Mouse (Mus musculus) lung, postnatal 0 days (tissue): ENCODE results near the gene Adk. TPM values are rescaled to one million over a fixed set of nuclear protein-coding genes. Genes with fewer than 3 reads are reported as not detected.

Experiments
- ATAC-seq: fragments of 200-750 bp; cut with Nextera tagmentation; 2 replicates; pipeline ENCODE4 v1.8.0; 2017; ENCODE audit warnings: moderate library complexity
- DNase-seq: peaks from one replicate; pipeline ENCODE4 v3.0.0-alpha.2; 2016; ENCODE audit warnings: low spot score
- H3K27ac ChIP-seq: fragments of 300-500 bp; sonication (generic); 2 replicates; pipeline ENCODE4 v1.5.1; 2014; ENCODE audit warnings: antibody characterized with exemption, mild to moderate bottlenecking, low read length, mixed read lengths
- H3K27me3 ChIP-seq: fragments of 300-500 bp; sonication (generic); replicated peaks from 2 replicates; pipeline ENCODE4 v1.6.1; 2014; ENCODE audit warnings: low read length, mixed read lengths; ENCODE audit not compliant: insufficient read depth
- H3K36me3 ChIP-seq: fragments of 300-500 bp; sonication (generic); 2 replicates; pipeline ENCODE4 v1.6.1; 2014; ENCODE audit warnings: low read length, mixed read lengths; ENCODE audit not compliant: insufficient read depth
- H3K4me1 ChIP-seq: fragments of 300-500 bp; sonication (generic); 2 replicates; pipeline ENCODE4 v1.6.1; 2014; ENCODE audit warnings: antibody characterized with exemption, low read depth, low read length, mixed read lengths; ENCODE audit not compliant: insufficient read depth
- H3K4me2 ChIP-seq: fragments of 300-500 bp; sonication (generic); replicated peaks from 2 replicates; pipeline ENCODE4 v1.6.1; 2014; ENCODE audit warnings: low read depth, mild to moderate bottlenecking, low read length, moderate library complexity, mixed read lengths
- H3K4me3 ChIP-seq: fragments of 300-500 bp; sonication (generic); 2 replicates; pipeline ENCODE4 v1.5.1; 2014; ENCODE audit warnings: low read depth, low read length
- H3K9ac ChIP-seq: fragments of 300-500 bp; sonication (generic); replicated peaks from 2 replicates; pipeline ENCODE4 v1.6.1; 2014; ENCODE audit warnings: low read depth, mild to moderate bottlenecking
- H3K9me3 ChIP-seq: fragments of 300-500 bp; sonication (generic); 2 replicates; pipeline ENCODE4 v1.6.1; 2016; ENCODE audit warnings: low read length, mixed read lengths
- CTCF ChIP-seq: IDR thresholded peaks from 2 replicates; pipeline ENCODE4 v1.5.1; 2016; ENCODE audit warnings: antibody characterized with exemption, mild to moderate bottlenecking
- EP300 ChIP-seq: IDR thresholded peaks from 2 replicates; pipeline ENCODE4 v1.6.1; 2016; ENCODE audit warnings: antibody characterized with exemption, mild to moderate bottlenecking, control low read depth
- WGBS: fragments of 180-500 bp; shearing (Covaris S2); extraction: QIAGEN DNeasy Blood & Tissue Kit; methylation state at CpG from one replicate; pipeline ENCODE4 v1.1.7; 2014; 5-methylcytosine and 5-hydroxymethylcytosine counted together
- polyA plus RNA-seq: library from polyadenylated mRNA; unstranded; fragments of >200 nt; fragmentation: Nextera tagmentation; extraction: Ambion mirVana; gene quantifications from 2 replicates; pipeline ENCODE4 v1.2.1, GENCODE M21; 2015

Gene Adk
- polyA plus RNA-seq, 1 experiment from 2014 or later = 238 TPM

GRCm38 (mm10) chr14:21433995-21434394, 381.6 kb downstream of the Adk start:
- Histone ChIP-seq H3K4me1 (no peaks in the 10 kb centered on the region), H3K9me3 (no peaks in the 10 kb centered on the region), H3K9ac (no peak overlapping the region), H3K27me3 (no peaks in the 10 kb centered on the region), H3K36me3 (no peaks in the 10 kb centered on the region), H3K4me2 (no peak overlapping the region), H3K27ac (no peak overlapping the region), H3K4me3 (no peak overlapping the region)
- 70% methylated on average over 5 of the region's 5 CpGs for WGBS
- ATAC-seq = no peak
- TF ChIP-seq CTCF = no peak
- no peak for TF ChIP-seq EP300
- no peak for DNase-seq

- DNase-seq (no peak), ATAC-seq (no peak)
- Histone ChIP-seq H3K9ac (no peak overlapping the region), H3K27me3 (no peaks in the 10 kb centered on the region), H3K4me1 (no peaks in the 10 kb centered on the region), H3K36me3 (no peaks in the 10 kb centered on the region), H3K4me3 (no peak overlapping the region), H3K27ac (no peak overlapping the region), H3K9me3 (no peaks in the 10 kb centered on the region), H3K4me2 (no peak overlapping the region)
- TF ChIP-seq CTCF (no peak), EP300 (no peak)
- WGBS = 37% methylated on average over 9 of the region's 9 CpGs
Observed at GRCm38 (mm10) chr14:21434686-21435085, 382.3 kb downstream of the Adk start.

GRCm38 (mm10) chr14:21439785-21440184, 387.4 kb downstream of the Adk start:
- Histone ChIP-seq H3K36me3 (no peaks in the 10 kb centered on the region), H3K27ac (no peak overlapping the region), H3K27me3 (no peaks in the 10 kb centered on the region), H3K4me2 (no peak overlapping the region), H3K9ac (no peak overlapping the region), H3K4me1 (no peaks in the 10 kb centered on the region), H3K9me3 (no peaks in the 10 kb centered on the region), H3K4me3 (no peak overlapping the region)
- WGBS = 26% methylated on average over 4 of the region's 4 CpGs
- ATAC-seq (no peak), DNase-seq (no peak)
- TF ChIP-seq EP300 = no peak
- no peak for TF ChIP-seq CTCF

GRCm38 (mm10) chr14:21440526-21440925, 388.2 kb downstream of the Adk start:
- DNase-seq = no peak
- Histone ChIP-seq H3K4me2 (no peak overlapping the region), H3K36me3 (no peaks in the 10 kb centered on the region), H3K9ac (no peak overlapping the region), H3K9me3 (no peaks in the 10 kb centered on the region), H3K4me1 (no peaks in the 10 kb centered on the region), H3K4me3 (no peak overlapping the region), H3K27ac (no peak overlapping the region), H3K27me3 (no peaks in the 10 kb centered on the region)
- ATAC-seq = no peak
- no peak for TF ChIP-seq CTCF
- no peak for TF ChIP-seq EP300
- WGBS = 93% methylated on average over 2 of the region's 2 CpGs

GRCm38 (mm10) chr14:21441772-21442533, 389.6 kb downstream of the Adk start:
- 70% methylated on average over 10 of the region's 10 CpGs for WGBS
- Histone ChIP-seq H3K4me2 (no peak overlapping the region), H3K9me3 (no peaks in the 10 kb centered on the region), H3K4me3 (no peak overlapping the region), H3K4me1 (no peaks in the 10 kb centered on the region), H3K27ac (no peak overlapping the region), H3K27me3 (no peaks in the 10 kb centered on the region), H3K36me3 (no peaks in the 10 kb centered on the region), H3K9ac (no peak overlapping the region)
- TF ChIP-seq CTCF = no peak
- TF ChIP-seq EP300 = no peak
- DNase-seq = peak; percentile 17
- no peak; the same call in 1 of the 2 replicates for ATAC-seq

- no peak overlapping the region for H3K27ac ChIP-seq
- H3K27me3 ChIP-seq = no peaks in the 10 kb centered on the region
- no peak overlapping the region for H3K4me3 ChIP-seq
- ATAC-seq (no peak), DNase-seq (no peak)
- no peak overlapping the region for H3K4me2 ChIP-seq
- TF ChIP-seq EP300 = no peak
- no peak for TF ChIP-seq CTCF
- no peak overlapping the region for H3K9ac ChIP-seq
- 66% methylated on average over 4 of the region's 4 CpGs for WGBS
- no peaks in the 10 kb centered on the region for H3K9me3 ChIP-seq
- H3K4me1 ChIP-seq = no peaks in the 10 kb centered on the region
- peaks cover 8% of the 10 kb centered on the region; the same call in 1 of the 2 replicates for H3K36me3 ChIP-seq
Observed at GRCm38 (mm10) chr14:21452581-21452980, 400.2 kb downstream of the Adk start.
